Mouse (Mus musculus) hindbrain, embryonic 15.5 days (tissue): ENCODE measurements around the gene Gpr107. TPM values are rescaled to one million over a fixed set of nuclear protein-coding genes. Genes with fewer than 3 reads are reported as not detected.
A peak's percentile ranks its signal among the peaks of the same experiment; 100 is the strongest.

Experiments used
- ATAC-seq: fragments of 200-750 bp; cut with Nextera tagmentation; 2 replicates; pipeline ENCODE4 v1.8.0; 2017; ENCODE audit warnings: low read depth, moderate number of reproducible peaks, moderate TSS enrichment; ENCODE audit not compliant: low FRiP score
- H3K27ac ChIP-seq: fragments of 300-500 bp; sonication (generic); replicated peaks from 2 replicates; pipeline ENCODE4 v1.5.1; 2015; ENCODE audit warnings: mild to moderate bottlenecking, inconsistent platforms
- H3K27me3 ChIP-seq: fragments of 300-500 bp; sonication (generic); 2 replicates; pipeline ENCODE4 v1.6.1; 2015; ENCODE audit warnings: control low read depth, inconsistent platforms
- H3K36me3 ChIP-seq: fragments of 300-500 bp; sonication (generic); 2 replicates; pipeline ENCODE4 v1.6.1; 2015; ENCODE audit warnings: control low read depth, inconsistent platforms
- H3K4me1 ChIP-seq: fragments of 300-500 bp; sonication (generic); replicated peaks from 2 replicates; pipeline ENCODE4 v1.6.1; 2015; ENCODE audit warnings: control low read depth, inconsistent platforms
- H3K4me2 ChIP-seq: fragments of 300-500 bp; sonication (generic); 2 replicates; pipeline ENCODE4 v1.6.1; 2015; ENCODE audit warnings: moderate library complexity, mild to moderate bottlenecking, inconsistent platforms
- H3K4me3 ChIP-seq: fragments of 300-500 bp; sonication (generic); 2 replicates; pipeline ENCODE4 v1.5.1; 2015; ENCODE audit warnings: mild to moderate bottlenecking, inconsistent platforms
- H3K9ac ChIP-seq: fragments of 300-500 bp; sonication (generic); 2 replicates; pipeline ENCODE4 v1.6.1; 2015; ENCODE audit warnings: inconsistent platforms
- H3K9me3 ChIP-seq: fragments of 300-500 bp; sonication (generic); 2 replicates; pipeline ENCODE4 v1.6.1; 2016; ENCODE audit warnings: control low read depth, inconsistent platforms
- WGBS: fragments of 180-500 bp; shearing (Covaris S2); methylation state at CpG from one replicate; pipeline ENCODE4 v1.1.7; 2015; 5-methylcytosine and 5-hydroxymethylcytosine counted together
- polyA plus RNA-seq: library from polyadenylated mRNA; unstranded; fragments of >200 nt; fragmentation: Nextera tagmentation; extraction: Ambion mirVana; gene quantifications from 2 replicates; pipeline ENCODE4 v1.2.1, GENCODE M21; 2015

Gpr107 gene
- polyA plus RNA-seq, 1 experiment from 2014 or later = 38.0 TPM

DNA sequence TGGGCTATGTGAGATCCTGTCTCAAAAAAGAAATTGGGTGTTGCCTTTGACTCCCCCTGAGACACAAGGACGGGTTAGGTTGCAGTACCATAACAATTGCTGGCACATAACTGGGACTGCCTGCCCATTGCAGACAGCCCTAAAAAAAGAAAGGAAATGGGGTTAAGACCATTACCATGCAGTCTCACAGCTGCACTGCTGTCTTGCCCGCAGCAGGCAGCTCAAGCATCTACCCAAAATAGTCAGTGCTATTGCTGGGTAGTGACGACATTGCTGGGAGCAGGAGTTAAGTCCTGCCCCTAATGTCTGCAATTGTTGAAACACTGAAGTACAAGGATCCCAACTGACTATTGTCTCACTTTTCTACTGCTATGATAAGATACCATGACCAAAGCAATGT lies 37.5 kb downstream of the Gpr107 start:
- Histone ChIP-seq H3K36me3 (peaks cover 57% of the 10 kb centered on the region), H3K4me1 (no peaks in the 10 kb centered on the region), H3K9ac (no peak overlapping the region), H3K27ac (no peak overlapping the region), H3K27me3 (no peaks in the 10 kb centered on the region), H3K9me3 (no peaks in the 10 kb centered on the region), H3K4me2 (no peak overlapping the region), H3K4me3 (no peak overlapping the region)
- no peak for ATAC-seq
- 95% methylated on average over 3 of the region's 3 CpGs for WGBS

GRCm38 (mm10) chr2:31191765-31192164 lies 39.6 kb downstream of the Gpr107 start:
- ATAC-seq = no peak
- WGBS = 91% methylated on average over 8 of the region's 8 CpGs
- H3K4me2 ChIP-seq = no peak overlapping the region
- no peak overlapping the region for H3K9ac ChIP-seq
- H3K9me3 ChIP-seq = no peaks in the 10 kb centered on the region
- H3K36me3 ChIP-seq = peaks cover 51% of the 10 kb centered on the region
- no peaks in the 10 kb centered on the region for H3K27me3 ChIP-seq
- no peak overlapping the region for H3K27ac ChIP-seq
- no peak overlapping the region for H3K4me3 ChIP-seq
- no peaks in the 10 kb centered on the region for H3K4me1 ChIP-seq

- Histone ChIP-seq H3K4me2 (no peak overlapping the region), H3K27me3 (no peaks in the 10 kb centered on the region), H3K9me3 (no peaks in the 10 kb centered on the region), H3K9ac (no peak overlapping the region), H3K4me3 (no peak overlapping the region), H3K27ac (no peak overlapping the region), H3K36me3 (peaks cover 33% of the 10 kb centered on the region), H3K4me1 (no peaks in the 10 kb centered on the region)
- WGBS = 64% methylated on average over 7 of the region's 7 CpGs
- peak; percentile 45; the same call in 1 of the 2 replicates for ATAC-seq
Observed at GRCm38 (mm10) chr2:31194356-31195021, 42.4 kb downstream of the Gpr107 start.

DNA sequence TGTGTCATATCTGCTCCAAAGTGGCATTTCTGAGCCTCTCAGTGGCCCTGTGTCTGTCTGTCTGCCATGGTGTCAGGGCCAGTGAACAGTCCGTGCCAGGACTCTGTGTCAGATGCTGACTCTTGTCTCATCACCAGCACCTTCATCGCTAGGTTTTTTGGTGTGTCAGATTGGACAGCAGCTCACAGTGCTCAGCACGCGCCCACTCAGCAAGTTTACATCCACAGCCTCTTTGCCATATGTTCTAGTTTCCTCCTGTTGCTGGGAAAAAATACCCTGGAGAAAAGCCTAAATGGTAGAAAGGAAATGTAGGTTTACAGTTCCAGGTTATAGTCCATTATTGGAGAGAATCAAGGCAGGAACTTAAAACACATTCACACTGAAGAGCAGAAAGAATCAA lies 46.5 kb downstream of the Gpr107 start:
- Histone ChIP-seq H3K4me1 (peaks cover 15% of the 10 kb centered on the region), H3K4me3 (no peak overlapping the region), H3K9me3 (no peaks in the 10 kb centered on the region), H3K27me3 (no peaks in the 10 kb centered on the region), H3K36me3 (peaks cover 20% of the 10 kb centered on the region), H3K27ac (no peak overlapping the region), H3K4me2 (no peak overlapping the region), H3K9ac (no peak overlapping the region)
- WGBS = 88% methylated on average over 4 of the region's 4 CpGs
- no peak for ATAC-seq

DNA sequence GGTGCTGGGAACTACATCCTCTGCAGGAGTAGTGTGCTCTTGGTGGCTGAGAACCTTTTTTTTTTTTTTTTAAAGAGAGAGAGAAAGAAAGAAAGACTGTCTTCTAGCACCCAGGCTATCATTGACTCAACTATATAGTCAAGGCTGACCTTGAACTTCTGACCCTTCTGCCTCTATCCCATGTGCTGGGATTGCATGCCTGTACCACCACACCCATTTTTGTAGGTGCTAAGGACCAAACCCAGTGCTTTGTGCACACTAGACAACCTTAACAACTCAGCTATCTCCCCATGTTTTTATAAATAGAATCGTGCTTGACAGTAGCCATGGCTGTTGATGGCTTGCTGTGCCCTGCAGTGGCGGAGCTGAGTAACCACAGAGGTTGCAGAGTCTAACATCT lies 47.9 kb downstream of the Gpr107 start:
- ATAC-seq = no peak
- H3K27me3 ChIP-seq = no peaks in the 10 kb centered on the region
- H3K9ac ChIP-seq = no peak overlapping the region
- no peak overlapping the region for H3K27ac ChIP-seq
- H3K36me3 ChIP-seq = peaks cover 12% of the 10 kb centered on the region; the same call in 1 of the 2 replicates
- no peak overlapping the region for H3K4me3 ChIP-seq
- no peak overlapping the region for H3K4me2 ChIP-seq
- H3K9me3 ChIP-seq = no peaks in the 10 kb centered on the region
- 96% methylated on average over 2 of the region's 2 CpGs for WGBS
- H3K4me1 ChIP-seq = peaks cover 15% of the 10 kb centered on the region

DNA sequence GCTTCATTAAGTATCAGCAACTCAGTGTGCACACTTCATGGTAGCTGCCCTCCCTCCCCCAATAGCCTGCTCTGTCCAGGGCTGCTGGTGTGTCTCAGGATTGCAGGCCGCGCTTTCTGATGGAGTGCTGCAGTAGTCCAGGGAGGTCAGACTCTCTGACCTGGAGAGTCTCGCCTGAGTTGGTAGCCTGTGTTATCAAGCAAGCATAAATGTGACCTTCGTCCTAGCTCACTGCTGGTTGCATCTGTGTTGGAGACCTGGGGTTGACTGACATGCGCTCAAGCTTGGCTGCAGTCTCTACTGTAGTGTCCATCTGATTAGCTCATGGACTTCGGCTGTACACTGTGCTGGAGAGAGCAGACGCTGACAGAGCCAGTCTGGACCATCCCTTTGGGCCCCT lies 49.7 kb downstream of the Gpr107 start:
- no peak overlapping the region for H3K4me3 ChIP-seq
- WGBS = 79% methylated on average over 7 of the region's 7 CpGs
- 0 out of 2 replicates have a peak overlapping the region, but pooled peaks have one; percentile 32 for H3K27ac ChIP-seq
- no peak overlapping the region for H3K4me2 ChIP-seq
- peak; percentile 35; the same call in 1 of the 2 replicates for ATAC-seq
- H3K36me3 ChIP-seq = 0 out of 2 replicates have a peak, but pooled peaks cover 4% of the 10 kb centered on the region
- H3K9me3 ChIP-seq = no peaks in the 10 kb centered on the region
- no peak overlapping the region for H3K9ac ChIP-seq
- H3K4me1 ChIP-seq = peaks cover 31% of the 10 kb centered on the region
- no peaks in the 10 kb centered on the region for H3K27me3 ChIP-seq

DNA sequence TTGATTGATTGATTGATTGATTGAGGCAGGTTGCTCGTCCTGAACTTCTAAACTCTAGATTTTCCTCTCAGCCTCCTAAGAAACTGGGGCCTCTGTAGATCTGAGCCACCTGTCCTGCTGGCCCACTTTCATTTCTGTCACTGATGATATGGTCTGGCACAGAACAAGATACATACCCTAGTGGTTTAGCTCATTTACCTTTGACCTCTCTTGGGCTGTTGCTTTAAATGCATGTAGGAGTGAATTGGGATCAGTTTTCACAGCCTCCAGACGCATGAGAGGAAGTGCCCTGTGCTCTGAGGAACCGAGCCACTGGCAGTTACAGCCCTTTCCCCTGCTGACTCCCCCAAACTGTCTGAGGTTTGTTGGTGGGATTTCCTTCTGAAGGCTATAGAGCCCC lies 50.2 kb downstream of the Gpr107 start:
- Histone ChIP-seq H3K36me3 (0 out of 2 replicates have a peak, but pooled peaks cover 4% of the 10 kb centered on the region), H3K4me1 (peaks cover 36% of the 10 kb centered on the region), H3K9ac (no peak overlapping the region), H3K27me3 (no peaks in the 10 kb centered on the region), H3K4me2 (no peak overlapping the region), H3K27ac (0 out of 2 replicates have a peak overlapping the region, but pooled peaks have one; percentile 32), H3K9me3 (no peaks in the 10 kb centered on the region), H3K4me3 (no peak overlapping the region)
- 51% methylated on average over 3 of the region's 3 CpGs for WGBS
- no peak for ATAC-seq

DNA sequence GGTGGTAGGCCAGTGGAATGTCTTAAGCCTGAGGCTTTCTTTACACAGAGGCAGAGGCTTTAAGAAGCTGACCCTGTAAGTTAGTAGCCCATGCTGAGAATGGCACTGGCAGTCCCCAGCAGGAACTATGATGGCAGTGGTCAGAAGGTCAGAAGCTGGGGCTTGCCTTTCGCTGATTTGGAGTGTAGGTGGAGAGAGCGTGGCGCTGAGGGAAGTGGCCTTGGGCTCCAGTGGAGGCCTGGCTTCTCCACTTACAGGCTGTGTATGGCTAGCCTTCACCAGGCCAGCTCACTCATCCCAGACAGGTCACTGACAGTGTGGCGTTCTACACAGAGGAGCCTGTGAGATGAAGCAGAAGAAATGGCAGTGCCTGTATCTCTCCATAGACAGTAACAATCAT lies 50.8 kb downstream of the Gpr107 start:
- no peak for ATAC-seq
- H3K27me3 ChIP-seq = no peaks in the 10 kb centered on the region
- no peak overlapping the region for H3K27ac ChIP-seq
- no peak overlapping the region for H3K9ac ChIP-seq
- no peaks in the 10 kb centered on the region for H3K9me3 ChIP-seq
- H3K4me1 ChIP-seq = peaks cover 36% of the 10 kb centered on the region
- no peak overlapping the region for H3K4me2 ChIP-seq
- H3K36me3 ChIP-seq = 0 out of 2 replicates have a peak, but pooled peaks cover 4% of the 10 kb centered on the region
- WGBS = 75% methylated on average over 4 of the region's 4 CpGs
- no peak overlapping the region for H3K4me3 ChIP-seq

- Histone ChIP-seq H3K36me3 (peaks cover 10% of the 10 kb centered on the region; the same call in 1 of the 2 replicates), H3K4me3 (no peak overlapping the region), H3K9ac (no peak overlapping the region), H3K9me3 (no peaks in the 10 kb centered on the region), H3K27me3 (no peaks in the 10 kb centered on the region), H3K27ac (no peak overlapping the region), H3K4me1 (peaks cover 39% of the 10 kb centered on the region), H3K4me2 (no peak overlapping the region)
- WGBS = 86% methylated on average over 5 of the region's 5 CpGs
- no peak for ATAC-seq
Observed at GRCm38 (mm10) chr2:31204677-31205076, 52.6 kb downstream of the Gpr107 start.

DNA sequence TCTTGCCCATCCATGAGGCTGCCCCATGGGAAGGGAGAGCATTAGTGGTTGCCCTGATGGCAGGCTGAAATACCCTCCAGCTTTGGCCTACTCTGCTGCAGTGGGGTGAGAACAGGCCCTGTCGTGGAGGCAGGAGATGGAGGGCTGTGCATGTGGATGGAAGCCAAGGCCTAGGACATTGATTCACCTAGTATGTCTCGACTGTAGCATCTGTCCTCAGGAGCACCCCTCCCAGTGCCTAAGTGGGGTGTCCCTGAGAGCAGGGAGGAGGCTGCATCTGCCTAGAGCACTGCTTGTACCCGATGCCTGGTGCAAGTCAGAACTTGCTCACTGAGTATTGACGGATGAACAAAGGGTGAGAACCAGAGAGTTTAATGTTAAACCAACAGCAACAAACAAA lies 54.1 kb downstream of the Gpr107 start:
- H3K4me2 ChIP-seq = no peak overlapping the region
- peak overlapping the region; percentile 52; the same call in 1 of the 2 replicates for H3K27ac ChIP-seq
- no peaks in the 10 kb centered on the region for H3K9me3 ChIP-seq
- no peak overlapping the region for H3K9ac ChIP-seq
- no peaks in the 10 kb centered on the region for H3K27me3 ChIP-seq
- no peak for ATAC-seq
- WGBS = 50% methylated on average over 4 of the region's 4 CpGs
- H3K36me3 ChIP-seq = peaks cover 23% of the 10 kb centered on the region; the same call in 1 of the 2 replicates
- peaks cover 46% of the 10 kb centered on the region for H3K4me1 ChIP-seq
- no peak overlapping the region for H3K4me3 ChIP-seq

- 35% methylated on average over 8 of the region's 8 CpGs for WGBS
- no peaks in the 10 kb centered on the region for H3K9me3 ChIP-seq
- H3K9ac ChIP-seq = no peak overlapping the region
- ATAC-seq = peak; percentile 28; the same call in 1 of the 2 replicates
- no peak overlapping the region for H3K4me3 ChIP-seq
- peaks cover 40% of the 10 kb centered on the region for H3K4me1 ChIP-seq
- peaks cover 26% of the 10 kb centered on the region; the same call in 1 of the 2 replicates for H3K36me3 ChIP-seq
- peak overlapping the region; percentile 52 for H3K27ac ChIP-seq
- H3K4me2 ChIP-seq = no peak overlapping the region
- no peaks in the 10 kb centered on the region for H3K27me3 ChIP-seq
Observed at GRCm38 (mm10) chr2:31206882-31207281, 54.8 kb downstream of the Gpr107 start.

DNA sequence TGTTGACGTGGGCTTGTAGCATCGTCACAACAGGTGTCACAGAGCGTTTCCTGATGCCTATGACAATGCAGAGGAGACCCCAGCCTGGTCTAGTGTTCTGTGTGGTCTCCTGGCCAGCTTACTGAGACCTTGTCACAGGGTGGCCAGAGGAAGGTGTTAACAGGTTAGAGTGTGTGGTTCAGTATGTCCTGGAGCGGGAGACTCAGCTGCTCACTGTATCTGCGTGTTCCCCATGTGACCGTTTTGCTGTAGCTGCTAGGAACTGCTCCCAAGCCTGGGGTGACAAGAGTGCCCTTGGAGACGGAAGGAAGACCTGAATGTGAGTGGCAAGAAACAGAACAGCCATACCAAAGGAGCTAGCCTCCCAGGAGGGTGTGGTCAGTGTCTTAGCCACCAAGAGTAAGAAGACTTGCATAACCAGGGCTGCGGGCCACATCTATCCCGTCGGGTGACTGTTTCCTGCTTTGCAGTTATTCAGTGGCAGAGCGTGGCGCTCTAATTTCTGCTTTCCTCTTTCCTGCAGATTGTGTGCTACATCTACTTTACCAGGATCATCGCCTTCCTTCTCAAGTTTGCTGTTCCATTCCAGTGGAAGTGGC lies 56.5 kb downstream of the Gpr107 start:
- Histone ChIP-seq H3K27me3 (no peaks in the 10 kb centered on the region), H3K27ac (no peak overlapping the region), H3K9ac (no peak overlapping the region), H3K4me1 (peaks cover 31% of the 10 kb centered on the region), H3K4me2 (no peak overlapping the region), H3K4me3 (no peak overlapping the region), H3K9me3 (no peaks in the 10 kb centered on the region), H3K36me3 (peaks cover 26% of the 10 kb centered on the region; the same call in 1 of the 2 replicates)
- ATAC-seq = no peak
- 89% methylated on average over 13 of the region's 13 CpGs for WGBS
